Mouse (Mus musculus): ENCODE data around the gene Muc5ac. TPM values are rescaled to one million over a fixed set of nuclear protein-coding genes. Genes with fewer than 3 reads are reported as not detected.

The Muc5ac gene
- total and polyA plus RNA-seq, 2 experiments from 2014 or later: not detected

DNA sequence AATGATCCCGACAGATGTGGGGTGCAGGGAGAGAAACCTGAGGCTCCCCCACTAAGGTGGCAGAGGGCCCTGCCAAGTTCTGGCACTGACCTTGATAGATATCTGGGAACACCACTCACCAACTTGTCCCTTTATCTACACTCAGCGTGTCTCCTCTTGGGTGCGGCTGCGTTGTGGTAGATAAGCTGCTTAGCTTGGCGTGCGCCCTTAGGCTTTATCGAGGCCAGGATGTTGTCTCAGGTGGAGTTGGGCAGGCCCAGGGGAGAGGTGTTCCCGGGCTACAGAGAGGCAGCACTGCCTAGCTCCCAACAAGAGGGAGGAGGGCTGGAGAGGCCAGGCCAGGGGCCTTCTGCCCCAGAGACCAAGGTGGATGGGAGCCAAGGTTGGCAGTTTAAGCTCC is 17.8 kb upstream of the Muc5ac start:
- WGBS: 83% methylated on average over 8 of the region's 8 CpGs
- no peak for ATAC-seq (ENCODE audit: low FRiP score)
- H3K9ac ChIP-seq (replicated peaks; ENCODE audit: low read length, poor library complexity, severe bottlenecking): no peak overlapping the region
- no peak for DNase-seq (ENCODE audit: low spot score)
- H3K27ac ChIP-seq (ENCODE audit: low read depth, low read length): no peak overlapping the region
- TF ChIP-seq CTCF (IDR thresholded peaks at IDR 0.05): no peak
- H3K36me3 ChIP-seq (ENCODE audit: insufficient read depth, low read length): no peaks in the 10 kb centered on the region
- H3K27me3 ChIP-seq (ENCODE audit: insufficient read depth, low read length): no peaks in the 10 kb centered on the region
- H3K9me3 ChIP-seq (ENCODE audit: low read length): no peaks in the 10 kb centered on the region
- no peak overlapping the region for H3K4me2 ChIP-seq (ENCODE audit: low read depth, low read length, poor library complexity, severe bottlenecking)
- no peak overlapping the region for H3K4me3 ChIP-seq (ENCODE audit: low read depth, low read length)
- no peaks in the 10 kb centered on the region for H3K4me1 ChIP-seq (ENCODE audit: insufficient read depth, low read length)

- H3K4me1 ChIP-seq (ENCODE audit: insufficient read depth, low read length): no peaks in the 10 kb centered on the region
- H3K4me2 ChIP-seq (ENCODE audit: low read depth, low read length, poor library complexity, severe bottlenecking): no peak overlapping the region
- H3K27ac ChIP-seq (ENCODE audit: low read depth, low read length): no peak overlapping the region
- no peak overlapping the region for H3K4me3 ChIP-seq (ENCODE audit: low read depth, low read length)
- TF ChIP-seq CTCF (IDR thresholded peaks at IDR 0.05): no peak
- no peak overlapping the region for H3K9ac ChIP-seq (replicated peaks; ENCODE audit: low read length, poor library complexity, severe bottlenecking)
- WGBS: 40% methylated on average over 1 of the region's 1 CpGs
- no peaks in the 10 kb centered on the region for H3K27me3 ChIP-seq (ENCODE audit: insufficient read depth, low read length)
- no peak for DNase-seq (ENCODE audit: low spot score)
- no peaks in the 10 kb centered on the region for H3K36me3 ChIP-seq (ENCODE audit: insufficient read depth, low read length)
- H3K9me3 ChIP-seq (ENCODE audit: low read length): no peaks in the 10 kb centered on the region
- ATAC-seq (ENCODE audit: low FRiP score): no peak
Observed at GRCm38 (mm10) chr7:141772058-141772557, 16.7 kb upstream of the Muc5ac start.

DNA sequence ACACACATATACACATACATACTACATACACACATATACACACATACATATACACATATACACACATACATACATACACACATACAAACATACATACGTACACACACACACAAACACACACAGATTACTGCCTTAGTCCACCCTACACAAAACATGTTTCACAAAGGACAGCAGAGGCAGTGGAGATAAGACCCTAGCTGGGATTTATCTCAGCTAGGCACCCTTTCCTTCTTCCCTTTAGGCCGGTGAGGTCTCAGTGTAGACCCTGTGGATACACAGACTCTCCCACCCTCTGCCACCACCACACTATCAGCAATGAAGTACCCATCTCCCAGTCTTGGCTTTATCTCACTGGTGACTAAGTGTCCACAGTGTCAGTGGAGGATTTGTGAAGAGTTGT is 13.9 kb upstream of the Muc5ac start:
- H3K27ac ChIP-seq (ENCODE audit: low read depth, low read length): no peak overlapping the region
- ATAC-seq (ENCODE audit: low FRiP score): no peak
- WGBS: 87% methylated on average over 2 of the region's 2 CpGs
- H3K4me1 ChIP-seq (ENCODE audit: insufficient read depth, low read length): no peaks in the 10 kb centered on the region
- no peaks in the 10 kb centered on the region for H3K36me3 ChIP-seq (ENCODE audit: insufficient read depth, low read length)
- H3K27me3 ChIP-seq (ENCODE audit: insufficient read depth, low read length): no peaks in the 10 kb centered on the region
- H3K9me3 ChIP-seq (ENCODE audit: low read length): no peaks in the 10 kb centered on the region
- H3K4me3 ChIP-seq (ENCODE audit: low read depth, low read length): no peak overlapping the region
- TF ChIP-seq CTCF (IDR thresholded peaks at IDR 0.05): no peak
- no peak overlapping the region for H3K9ac ChIP-seq (replicated peaks; ENCODE audit: low read length, poor library complexity, severe bottlenecking)
- H3K4me2 ChIP-seq (ENCODE audit: low read depth, low read length, poor library complexity, severe bottlenecking): no peak overlapping the region
- DNase-seq (ENCODE audit: low spot score): no peak

GRCm38 (mm10) chr7:141776199-141776598 is 12.6 kb upstream of the Muc5ac start:
- no peaks in the 10 kb centered on the region for H3K4me1 ChIP-seq (ENCODE audit: insufficient read depth, low read length)
- WGBS: 89% methylated on average over 5 of the region's 5 CpGs
- no peak overlapping the region for H3K4me2 ChIP-seq (ENCODE audit: low read depth, low read length, poor library complexity, severe bottlenecking)
- H3K9me3 ChIP-seq (ENCODE audit: low read length): no peaks in the 10 kb centered on the region
- no peak overlapping the region for H3K4me3 ChIP-seq (ENCODE audit: low read depth, low read length)
- no peak overlapping the region for H3K27ac ChIP-seq (ENCODE audit: low read depth, low read length)
- H3K27me3 ChIP-seq (ENCODE audit: insufficient read depth, low read length): no peaks in the 10 kb centered on the region
- no peaks in the 10 kb centered on the region for H3K36me3 ChIP-seq (ENCODE audit: insufficient read depth, low read length)
- no peak for TF ChIP-seq CTCF (IDR thresholded peaks at IDR 0.05)
- ATAC-seq (ENCODE audit: low FRiP score) (no peak), DNase-seq (ENCODE audit: low spot score) (no peak)
- no peak overlapping the region for H3K9ac ChIP-seq (replicated peaks; ENCODE audit: low read length, poor library complexity, severe bottlenecking)

- Histone ChIP-seq H3K4me3 (ENCODE audit: low read depth, low read length) (no peak overlapping the region), H3K9me3 (ENCODE audit: low read length) (no peaks in the 10 kb centered on the region), H3K36me3 (ENCODE audit: insufficient read depth, low read length) (no peaks in the 10 kb centered on the region), H3K27me3 (ENCODE audit: insufficient read depth, low read length) (no peaks in the 10 kb centered on the region), H3K27ac (ENCODE audit: low read depth, low read length) (no peak overlapping the region), H3K4me2 (ENCODE audit: low read depth, low read length, poor library complexity, severe bottlenecking) (no peak overlapping the region), H3K9ac (replicated peaks; ENCODE audit: low read length, poor library complexity, severe bottlenecking) (no peak overlapping the region), H3K4me1 (ENCODE audit: insufficient read depth, low read length) (no peaks in the 10 kb centered on the region)
- DNase-seq (ENCODE audit: low spot score) (no peak), ATAC-seq (ENCODE audit: low FRiP score) (no peak)
- no peak for TF ChIP-seq CTCF (IDR thresholded peaks at IDR 0.05)
- WGBS: 88% methylated on average over 1 of the region's 1 CpGs
Observed at GRCm38 (mm10) chr7:141794251-141794650, 5.5 kb downstream of the Muc5ac start.

GRCm38 (mm10) chr7:141803206-141803605 is 14.4 kb downstream of the Muc5ac start:
- Histone ChIP-seq H3K4me1 (ENCODE audit: insufficient read depth, low read length) (no peaks in the 10 kb centered on the region), H3K27ac (ENCODE audit: low read depth, low read length) (no peak overlapping the region), H3K4me3 (ENCODE audit: low read depth, low read length) (no peak overlapping the region), H3K9ac (replicated peaks; ENCODE audit: low read length, poor library complexity, severe bottlenecking) (no peak overlapping the region), H3K9me3 (ENCODE audit: low read length) (no peaks in the 10 kb centered on the region), H3K36me3 (ENCODE audit: insufficient read depth, low read length) (no peaks in the 10 kb centered on the region), H3K27me3 (ENCODE audit: insufficient read depth, low read length) (no peaks in the 10 kb centered on the region), H3K4me2 (ENCODE audit: low read depth, low read length, poor library complexity, severe bottlenecking) (no peak overlapping the region)
- DNase-seq (ENCODE audit: low spot score) (no peak), ATAC-seq (ENCODE audit: low FRiP score) (no peak)
- WGBS: 90% methylated on average over 7 of the region's 7 CpGs
- TF ChIP-seq CTCF (IDR thresholded peaks at IDR 0.05): no peak
